Mouse (Mus musculus) myocyte (in vitro differentiated cells): ENCODE measurements around the gene Vps36.

Experiments used
- CEBPB ChIP-seq: IDR thresholded peaks from 2 replicates; pipeline ENCODE4 v1.6.1; 2011; ENCODE audit warnings: mild to moderate bottlenecking, moderate library complexity; ENCODE audit not compliant: poor library complexity, insufficient read depth, severe bottlenecking
- E2F4 ChIP-seq: IDR thresholded peaks from one replicate; pipeline ENCODE4 v1.6.1; 2011; ENCODE audit warnings: mild to moderate bottlenecking, control low read depth, moderate library complexity; ENCODE audit not compliant: insufficient read depth
- POLR2A ChIP-seq: IDR thresholded peaks from one replicate; pipeline ENCODE4 v1.6.1; 2011; ENCODE audit warnings: low read depth, mild to moderate bottlenecking, control low read depth, moderate library complexity; ENCODE audit not compliant: insufficient read length
- SRF ChIP-seq: IDR thresholded peaks from one replicate; pipeline ENCODE4 v1.6.1; 2011; ENCODE audit warnings: low read depth; ENCODE audit not compliant: control insufficient read depth, insufficient read length
- USF1 ChIP-seq: IDR thresholded peaks from one replicate; pipeline ENCODE4 v1.6.1; 2011; ENCODE audit warnings: low read depth, mild to moderate bottlenecking, control low read depth, moderate library complexity

- TF ChIP-seq CEBPB (no peak), POLR2A (no peak), E2F4 (no peak), USF1 (no peak), SRF (no peak)
Observed at GRCm38 (mm10) chr8:22214826-22215225, 22.2 kb downstream of the Vps36 start.
